Mouse (Mus musculus) G1E (cell line): ENCODE results near the gene Slc8a3.

ENCODE experiments used
- CTCF ChIP-seq: IDR thresholded peaks from 2 replicates; pipeline ENCODE4 v1.5.1; 2012; ENCODE audit warnings: low read depth, low read length, inconsistent platforms, mixed read lengths
- GATA1 ChIP-seq: IDR thresholded peaks from 2 replicates; pipeline ENCODE4 v1.6.1; 2012; ENCODE audit warnings: borderline replicate concordance, low read length, inconsistent platforms, mixed read lengths
- GATA2 ChIP-seq: IDR thresholded peaks from 2 replicates; pipeline ENCODE4 v1.6.1; 2012; ENCODE audit warnings: low read depth, low read length, inconsistent platforms, borderline replicate concordance
- POLR2AphosphoS5 ChIP-seq: IDR thresholded peaks from 2 replicates; pipeline ENCODE4 v1.6.1; 2012; ENCODE audit warnings: low read depth, low read length, inconsistent platforms; ENCODE audit not compliant: insufficient replicate concordance
- TAL1 ChIP-seq: conservative IDR thresholded peaks from 2 replicates; pipeline ENCODE4 v1.6.1; 2012; ENCODE audit warnings: low read depth, low read length, inconsistent platforms, mixed read lengths

- no peak for TF ChIP-seq TAL1
- TF ChIP-seq CTCF, result peak; percentile 43; the same call in 1 of the 2 replicates
- TF ChIP-seq GATA1, result no peak
- no peak for TF ChIP-seq POLR2AphosphoS5
- TF ChIP-seq GATA2, result no peak
Observed at GRCm38 (mm10) chr12:81170076-81170475, 162.9 kb downstream of the Slc8a3 start.
